Mouse (Mus musculus): ENCODE data around the gene Adcy1. TPM values are rescaled to one million over a fixed set of nuclear protein-coding genes. Genes with fewer than 3 reads are reported as not detected.

Adcy1 gene
- polyA plus RNA-seq, 1 experiment from 2014 or later: 0.87 TPM

GRCm38 (mm10) chr11:7055455-7056017 is 7.8 kb upstream of the Adcy1 start:
- 0 out of 2 replicates have a peak overlapping the region, but pooled peaks have one; percentile 48 for H3K9ac ChIP-seq
- no peaks in the 10 kb centered on the region for H3K36me3 ChIP-seq
- peak overlapping the region; percentile 36 for H3K4me3 ChIP-seq
- peak overlapping the region; percentile 64 for H3K4me2 ChIP-seq
- H3K27ac ChIP-seq (replicated peaks): peak overlapping the region; percentile 88
- H3K9me3 ChIP-seq: no peaks in the 10 kb centered on the region
- peaks cover 68% of the 10 kb centered on the region for H3K27me3 ChIP-seq (replicated peaks)
- peak; percentile 72; the same call in 1 of the 2 replicates for ATAC-seq (ENCODE audit: extremely low read depth, insufficient number of reproducible peaks, low FRiP score, low TSS enrichment)
- 4% methylated on average over 14 of the region's 14 CpGs for WGBS
- H3K4me1 ChIP-seq: peaks cover 34% of the 10 kb centered on the region

GRCm38 (mm10) chr11:7056121-7056520 is 7.2 kb upstream of the Adcy1 start:
- H3K27ac ChIP-seq (replicated peaks): peak overlapping the region; percentile 88
- peaks cover 34% of the 10 kb centered on the region for H3K4me1 ChIP-seq
- peak; percentile 40; the same call in 1 of the 2 replicates for ATAC-seq (ENCODE audit: extremely low read depth, insufficient number of reproducible peaks, low FRiP score, low TSS enrichment)
- H3K9me3 ChIP-seq: no peaks in the 10 kb centered on the region
- peaks cover 74% of the 10 kb centered on the region for H3K27me3 ChIP-seq (replicated peaks)
- peak overlapping the region; percentile 64 for H3K4me2 ChIP-seq
- WGBS: 4% methylated on average over 11 of the region's 11 CpGs
- H3K36me3 ChIP-seq: no peaks in the 10 kb centered on the region
- H3K4me3 ChIP-seq: peak overlapping the region; percentile 36
- peak overlapping the region; percentile 62 for H3K9ac ChIP-seq

GRCm38 (mm10) chr11:7057781-7058180 is 5.5 kb upstream of the Adcy1 start:
- Histone ChIP-seq H3K36me3 (no peaks in the 10 kb centered on the region), H3K9ac (no peak overlapping the region), H3K4me1 (peaks cover 37% of the 10 kb centered on the region), H3K27ac (replicated peaks) (no peak overlapping the region), H3K27me3 (replicated peaks) (peaks cover 85% of the 10 kb centered on the region), H3K9me3 (no peaks in the 10 kb centered on the region), H3K4me2 (no peak overlapping the region), H3K4me3 (no peak overlapping the region)
- WGBS: 76% methylated on average over 7 of the region's 7 CpGs
- no peak for ATAC-seq (ENCODE audit: extremely low read depth, insufficient number of reproducible peaks, low FRiP score, low TSS enrichment)

- WGBS: 41% methylated on average over 6 of the region's 6 CpGs
Observed at GRCm38 (mm10) chr11:7061961-7062360, 1.3 kb upstream of the Adcy1 start.

GRCm38 (mm10) chr11:7062566-7062965 is 723 bp upstream of the Adcy1 start:
- H3K4me2 ChIP-seq: peak overlapping the region; percentile 92
- no peaks in the 10 kb centered on the region for H3K36me3 ChIP-seq
- ATAC-seq (ENCODE audit: extremely low read depth, insufficient number of reproducible peaks, low FRiP score, low TSS enrichment): no peak
- peak overlapping the region; percentile 75; the same call in 1 of the 2 replicates for H3K9ac ChIP-seq
- peaks cover 98% of the 10 kb centered on the region for H3K27me3 ChIP-seq (replicated peaks)
- peak overlapping the region; percentile 69 for H3K4me3 ChIP-seq
- H3K9me3 ChIP-seq: no peaks in the 10 kb centered on the region
- no peak overlapping the region for H3K27ac ChIP-seq (replicated peaks)
- peaks cover 24% of the 10 kb centered on the region for H3K4me1 ChIP-seq
- 11% methylated on average over 10 of the region's 10 CpGs for WGBS

More at GRCm38 (mm10) chr11:7061961-7062360, 1.3 kb upstream of the Adcy1 start:
- Histone ChIP-seq H3K36me3 (no peaks in the 10 kb centered on the region), H3K27ac (replicated peaks) (no peak overlapping the region), H3K9ac (no peak overlapping the region), H3K9me3 (no peaks in the 10 kb centered on the region), H3K4me3 (no peak overlapping the region), H3K4me2 (no peak overlapping the region), H3K27me3 (replicated peaks) (peaks cover 98% of the 10 kb centered on the region), H3K4me1 (peaks cover 27% of the 10 kb centered on the region)
- no peak for ATAC-seq (ENCODE audit: extremely low read depth, insufficient number of reproducible peaks, low FRiP score, low TSS enrichment)

- Histone ChIP-seq H3K9ac (peak overlapping the region; percentile 79), H3K4me3 (peak overlapping the region; percentile 69), H3K9me3 (no peaks in the 10 kb centered on the region), H3K27me3 (replicated peaks) (peaks cover 97% of the 10 kb centered on the region), H3K4me2 (peak overlapping the region; percentile 92), H3K27ac (replicated peaks) (no peak overlapping the region), H3K36me3 (no peaks in the 10 kb centered on the region), H3K4me1 (peaks cover 24% of the 10 kb centered on the region)
- no peak; the same call in 1 of the 2 replicates for ATAC-seq (ENCODE audit: extremely low read depth, insufficient number of reproducible peaks, low FRiP score, low TSS enrichment)
- WGBS: under 1% methylated on average over 51 of the region's 53 CpGs
Observed at GRCm38 (mm10) chr11:7063681-7064267, 485 bp downstream of the Adcy1 start.

GRCm38 (mm10) chr11:7064484-7065185 is 1.3 kb downstream of the Adcy1 start:
- Histone ChIP-seq H3K9me3 (no peaks in the 10 kb centered on the region), H3K27ac (replicated peaks) (no peak overlapping the region), H3K4me1 (peaks cover 24% of the 10 kb centered on the region), H3K4me2 (peak overlapping the region; percentile 92), H3K36me3 (no peaks in the 10 kb centered on the region), H3K4me3 (peak overlapping the region; percentile 69), H3K27me3 (replicated peaks) (peaks cover 96% of the 10 kb centered on the region), H3K9ac (peak overlapping the region; percentile 79; the same call in 1 of the 2 replicates)
- 3% methylated on average over 26 of the region's 26 CpGs for WGBS
- no peak for ATAC-seq (ENCODE audit: extremely low read depth, insufficient number of reproducible peaks, low FRiP score, low TSS enrichment)

GRCm38 (mm10) chr11:7065388-7065787 is 2.1 kb downstream of the Adcy1 start:
- Histone ChIP-seq H3K4me1 (peaks cover 24% of the 10 kb centered on the region), H3K4me3 (no peak overlapping the region), H3K4me2 (peak overlapping the region; percentile 92; the same call in 1 of the 2 replicates), H3K27me3 (replicated peaks) (peaks cover 94% of the 10 kb centered on the region), H3K27ac (replicated peaks) (no peak overlapping the region), H3K36me3 (no peaks in the 10 kb centered on the region), H3K9ac (no peak overlapping the region), H3K9me3 (no peaks in the 10 kb centered on the region)
- ATAC-seq (ENCODE audit: extremely low read depth, insufficient number of reproducible peaks, low FRiP score, low TSS enrichment): no peak
- 18% methylated on average over 4 of the region's 4 CpGs for WGBS

- no peak overlapping the region for H3K4me2 ChIP-seq
- no peak for ATAC-seq (ENCODE audit: extremely low read depth, insufficient number of reproducible peaks, low FRiP score, low TSS enrichment)
- no peak overlapping the region for H3K4me3 ChIP-seq
- peaks cover 89% of the 10 kb centered on the region for H3K27me3 ChIP-seq (replicated peaks)
- H3K27ac ChIP-seq (replicated peaks): no peak overlapping the region
- H3K9ac ChIP-seq: no peak overlapping the region
- 49% methylated on average over 5 of the region's 5 CpGs for WGBS
- no peaks in the 10 kb centered on the region for H3K9me3 ChIP-seq
- H3K36me3 ChIP-seq: no peaks in the 10 kb centered on the region
- H3K4me1 ChIP-seq: peaks cover 24% of the 10 kb centered on the region
Observed at GRCm38 (mm10) chr11:7065876-7066275, 2.6 kb downstream of the Adcy1 start.

GRCm38 (mm10) chr11:7067263-7067662 is 4.0 kb downstream of the Adcy1 start:
- Histone ChIP-seq H3K9ac (no peak overlapping the region), H3K4me3 (no peak overlapping the region), H3K36me3 (no peaks in the 10 kb centered on the region), H3K4me1 (peaks cover 24% of the 10 kb centered on the region), H3K27me3 (replicated peaks) (peaks cover 75% of the 10 kb centered on the region), H3K4me2 (no peak overlapping the region), H3K9me3 (no peaks in the 10 kb centered on the region), H3K27ac (replicated peaks) (no peak overlapping the region)
- WGBS: 65% methylated on average over 4 of the region's 4 CpGs
- ATAC-seq (ENCODE audit: extremely low read depth, insufficient number of reproducible peaks, low FRiP score, low TSS enrichment): no peak

- H3K4me1 ChIP-seq: peaks cover 21% of the 10 kb centered on the region
- ATAC-seq (ENCODE audit: extremely low read depth, insufficient number of reproducible peaks, low FRiP score, low TSS enrichment): no peak
Observed at GRCm38 (mm10) chr11:7068479-7069235, 5.4 kb downstream of the Adcy1 start.

More at GRCm38 (mm10) chr11:7068479-7069235, 5.4 kb downstream of the Adcy1 start:
- WGBS: 74% methylated on average over 12 of the region's 12 CpGs
- H3K9me3 ChIP-seq: no peaks in the 10 kb centered on the region
- no peak overlapping the region for H3K4me2 ChIP-seq
- no peak overlapping the region for H3K9ac ChIP-seq
- H3K27ac ChIP-seq (replicated peaks): no peak overlapping the region
- H3K36me3 ChIP-seq: no peaks in the 10 kb centered on the region
- peaks cover 64% of the 10 kb centered on the region for H3K27me3 ChIP-seq (replicated peaks)
- H3K4me3 ChIP-seq: no peak overlapping the region

All from heart, embryonic 13.5 days (tissue).